ENCODE assay signal across 16 mouse cellular contexts in the genomic region with DNA sequence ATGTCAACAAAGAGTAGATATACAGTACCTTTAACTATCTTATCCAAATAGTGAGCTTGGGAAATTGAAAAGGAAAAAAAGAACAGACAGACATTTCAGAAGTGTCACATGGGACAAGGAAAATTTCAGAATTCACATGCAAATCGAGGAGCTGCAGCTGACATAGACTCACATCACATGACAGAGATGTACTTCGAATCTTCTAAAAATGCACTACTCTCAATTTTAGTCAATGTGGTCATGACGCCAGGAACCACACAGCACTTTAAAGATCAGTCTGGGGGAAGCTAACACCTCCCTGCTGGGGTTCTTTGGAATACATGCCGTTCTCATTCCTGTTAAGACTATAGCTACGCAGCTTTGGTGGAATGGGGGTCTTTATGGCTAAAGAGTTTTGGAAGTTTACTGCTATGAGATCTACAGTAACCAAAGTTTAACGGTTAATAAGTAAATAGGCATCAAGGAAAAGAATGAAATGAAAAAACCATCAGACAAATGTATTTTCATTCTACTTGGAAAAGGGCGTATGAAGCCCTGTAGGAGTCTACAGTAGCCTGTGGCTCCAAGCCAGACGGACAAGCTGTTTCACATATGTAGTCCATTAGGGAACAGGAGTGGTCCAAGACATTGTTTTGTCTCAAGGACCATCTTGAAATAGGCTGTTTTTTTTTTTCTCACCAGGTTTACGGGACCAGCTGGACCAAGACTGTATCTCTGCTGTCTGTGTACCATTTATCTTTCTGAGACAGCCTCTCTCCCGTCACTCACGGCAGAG.
DNase-seq lines count a peak whose midpoint lies in the region; ATAC-seq and TF ChIP-seq lines count a peak whose summit lies in the region.
"Had no signal": no experiment of that assay in that cellular context is flagged by ENCODE, and none has a peak within 500 bp of the region (broad histone marks: within the 10 kb centered on the region; RNA-seq: fewer than 3 reads in every experiment).

No protein-coding gene starts in this region.

- DNase-seq in forebrain, embryonic 10.5 days (ENCODE audit: extremely low spot score, low spot score) = no peak
- DNase-seq in CH12.LX (ENCODE audit: extremely low read depth) = peak; percentile 35
- DNase-seq in forebrain, postnatal 0 days = peak; percentile 48
- no peak for DNase-seq in Muller cell, postnatal 12 days (ENCODE audit: inconsistent ontology term)
- DNase-seq: kidney, adult 2 months; layer of hippocampus, adult 9-11 months had no signal

- TF ChIP-seq RAD21 in CH12.LX (IDR thresholded peaks at IDR 0.05; ENCODE audit: low read depth, low read length) = no peak

- WGBS in forebrain, embryonic 13.5 days = 78% methylated on average over 11 of the region's 11 CpGs
- WGBS in forebrain, embryonic 10.5 days = 92% methylated on average over 11 of the region's 11 CpGs
- WGBS in hindbrain, embryonic 15.5 days = 59% methylated on average over 11 of the region's 11 CpGs
- 65% methylated on average over 11 of the region's 11 CpGs for WGBS in hindbrain, embryonic 13.5 days
- WGBS in forebrain, postnatal 0 days = 44% methylated on average over 11 of the region's 11 CpGs

- peak; percentile 19; the same call in 1 of the 2 replicates for ATAC-seq in forebrain, embryonic 13.5 days
- ATAC-seq in hindbrain, embryonic 15.5 days (ENCODE audit: low FRiP score, low read depth) = no peak
- ATAC-seq in hindbrain, embryonic 13.5 days (ENCODE audit: low FRiP score) = no peak
- ATAC-seq in forebrain, postnatal 0 days = peak; percentile 59; the same call in 1 of the 2 replicates
- ATAC-seq in monocyte, adult 5-6 weeks (replicated peaks; ENCODE audit: insufficient number of reproducible peaks, low FRiP score, low TSS enrichment, poor library complexity, severe bottlenecking) = no peak
- ATAC-seq: CD4-positive, CD25-positive, alpha-beta regulatory T cell, adult 4 months; Patski had no signal

- TF ChIP-seq CTCF in CH12.LX (conservative IDR thresholded peaks at IDR 0.05 in 1 of 2, IDR thresholded peaks at IDR 0.05 in 1 of 2; ENCODE audit: low read depth in 2 of 2, low read length in 2 of 2) = no peak
- TF ChIP-seq CTCF in forebrain, postnatal 0 days (IDR thresholded peaks at IDR 0.05; ENCODE audit: low read depth) = no peak

- dilution Hi-C loops in CH12.LX (cut with MboI; ENCODE audit: extremely low pct_ligation_motif_present, extremely low pct_unique_long_range_greater_than_20kb, low sequenced_read_pairs) = no loop called here

- H3K4me2 ChIP-seq in forebrain, embryonic 13.5 days = no peak overlapping the region
- 0 out of 2 replicates have a peak overlapping the region, but pooled peaks have one; percentile 23 for H3K4me2 ChIP-seq in hindbrain, embryonic 15.5 days
- H3K4me2 ChIP-seq in hindbrain, embryonic 13.5 days = no peak overlapping the region
- H3K4me2 ChIP-seq in CH12.LX (ENCODE audit: insufficient read depth, low read depth, poor library complexity, severe bottlenecking) = no peak overlapping the region
- H3K4me2 ChIP-seq in forebrain, postnatal 0 days (ENCODE audit: low read depth) = no peak overlapping the region
- H3K4me2 ChIP-seq: embryonic facial prominence, embryonic 15.5 days; limb, embryonic 15.5 days; midbrain, embryonic 12.5 days; neural tube, embryonic 13.5 days had no signal

- H3K27me3 ChIP-seq in forebrain, embryonic 13.5 days = no peaks in the 10 kb centered on the region
- H3K27me3 ChIP-seq in forebrain, embryonic 10.5 days (ENCODE audit: poor library complexity, severe bottlenecking) = no peaks in the 10 kb centered on the region
- H3K27me3 ChIP-seq in hindbrain, embryonic 15.5 days = no peaks in the 10 kb centered on the region
- no peaks in the 10 kb centered on the region for H3K27me3 ChIP-seq in hindbrain, embryonic 13.5 days
- H3K27me3 ChIP-seq in CH12.LX (replicated peaks) = no peaks in the 10 kb centered on the region
- H3K27me3 ChIP-seq in forebrain, postnatal 0 days (ENCODE audit: insufficient read depth, low read length) = no peaks in the 10 kb centered on the region
- H3K27me3 ChIP-seq: embryonic facial prominence, embryonic 15.5 days; limb, embryonic 15.5 days; neural tube, embryonic 13.5 days had no signal

- no peak overlapping the region for H3K9ac ChIP-seq in forebrain, embryonic 13.5 days
- H3K9ac ChIP-seq in hindbrain, embryonic 15.5 days = no peak overlapping the region
- no peak overlapping the region for H3K9ac ChIP-seq in hindbrain, embryonic 13.5 days
- no peak overlapping the region for H3K9ac ChIP-seq in CH12.LX (ENCODE audit: insufficient read depth, low read depth)
- no peak overlapping the region for H3K9ac ChIP-seq in forebrain, postnatal 0 days
- H3K9ac ChIP-seq: embryonic facial prominence, embryonic 15.5 days; limb, embryonic 15.5 days; midbrain, embryonic 12.5 days; neural tube, embryonic 13.5 days had no signal

- peaks cover 51% of the 10 kb centered on the region for H3K4me1 ChIP-seq in forebrain, embryonic 13.5 days
- peaks cover 28% of the 10 kb centered on the region for H3K4me1 ChIP-seq in forebrain, embryonic 10.5 days
- H3K4me1 ChIP-seq in hindbrain, embryonic 15.5 days (replicated peaks) = peaks cover 39% of the 10 kb centered on the region
- H3K4me1 ChIP-seq in hindbrain, embryonic 13.5 days (replicated peaks) = peaks cover 44% of the 10 kb centered on the region
- H3K4me1 ChIP-seq in CH12.LX (ENCODE audit: control insufficient read depth in 1 of 2, insufficient read depth in 2 of 2) = no peaks in the 10 kb centered on the region
- peaks cover 37% of the 10 kb centered on the region for H3K4me1 ChIP-seq in forebrain, postnatal 0 days (ENCODE audit: insufficient read depth)

- peak overlapping the region; percentile 10; the same call in 1 of the 2 replicates for H3K27ac ChIP-seq in forebrain, embryonic 13.5 days
- H3K27ac ChIP-seq in forebrain, embryonic 10.5 days = no peak overlapping the region
- H3K27ac ChIP-seq in hindbrain, embryonic 15.5 days (replicated peaks) = no peak overlapping the region
- no peak overlapping the region for H3K27ac ChIP-seq in hindbrain, embryonic 13.5 days
- H3K27ac ChIP-seq in CH12.LX (ENCODE audit: insufficient read depth, low read depth) = no peak overlapping the region
- no peak overlapping the region for H3K27ac ChIP-seq in forebrain, postnatal 0 days (ENCODE audit: low read depth, low read length)
- H3K27ac ChIP-seq: embryonic facial prominence, embryonic 15.5 days; limb, embryonic 15.5 days; midbrain, embryonic 12.5 days; neural tube, embryonic 13.5 days had no signal

- no peaks in the 10 kb centered on the region for H3K79me2 ChIP-seq in CH12.LX (replicated peaks; ENCODE audit: control insufficient read depth, extremely low read depth, insufficient read depth, poor library complexity, severe bottlenecking)

- in situ Hi-C loops in CH12.LX (cut with MboI; ENCODE audit: low pct_ligation_motif_present, low pct_unique_long_range_greater_than_20kb, low sequenced_read_pairs) = no loop called here

- no peaks in the 10 kb centered on the region for H3K9me3 ChIP-seq in forebrain, embryonic 13.5 days (replicated peaks)
- no peaks in the 10 kb centered on the region for H3K9me3 ChIP-seq in forebrain, embryonic 10.5 days
- H3K9me3 ChIP-seq in hindbrain, embryonic 15.5 days = no peaks in the 10 kb centered on the region
- H3K9me3 ChIP-seq in hindbrain, embryonic 13.5 days = no peaks in the 10 kb centered on the region
- peaks cover 62% of the 10 kb centered on the region for H3K9me3 ChIP-seq in CH12.LX (replicated peaks; ENCODE audit: low read length)
- no peaks in the 10 kb centered on the region for H3K9me3 ChIP-seq in forebrain, postnatal 0 days (ENCODE audit: low read length)
- H3K9me3 ChIP-seq: embryonic facial prominence, embryonic 15.5 days; limb, embryonic 15.5 days; midbrain, embryonic 12.5 days; neural tube, embryonic 13.5 days had no signal

- no peak overlapping the region for H3K4me3 ChIP-seq in forebrain, embryonic 13.5 days
- no peak overlapping the region for H3K4me3 ChIP-seq in forebrain, embryonic 10.5 days
- H3K4me3 ChIP-seq in hindbrain, embryonic 15.5 days = no peak overlapping the region
- no peak overlapping the region for H3K4me3 ChIP-seq in hindbrain, embryonic 13.5 days
- H3K4me3 ChIP-seq in CH12.LX (replicated peaks in 1 of 3; ENCODE audit: low read depth in 2 of 3, low read length in 2 of 3, poor library complexity in 1 of 3) = no peak overlapping the region
- H3K4me3 ChIP-seq in forebrain, postnatal 0 days (ENCODE audit: low read depth, low read length) = no peak overlapping the region
- H3K4me3 ChIP-seq: embryonic facial prominence, embryonic 15.5 days; limb, embryonic 15.5 days; midbrain, embryonic 12.5 days; neural tube, embryonic 13.5 days had no signal

- no peaks in the 10 kb centered on the region for H3K36me3 ChIP-seq in forebrain, embryonic 13.5 days (ENCODE audit: poor library complexity, severe bottlenecking)
- peaks cover 40% of the 10 kb centered on the region for H3K36me3 ChIP-seq in forebrain, embryonic 10.5 days (replicated peaks)
- no peaks in the 10 kb centered on the region for H3K36me3 ChIP-seq in hindbrain, embryonic 15.5 days
- 0 out of 2 replicates have a peak, but pooled peaks cover 5% of the 10 kb centered on the region for H3K36me3 ChIP-seq in hindbrain, embryonic 13.5 days
- H3K36me3 ChIP-seq in CH12.LX (replicated peaks in 1 of 2; ENCODE audit: control insufficient read depth in 1 of 2, insufficient read depth in 1 of 2, low read length in 1 of 2) = no peaks in the 10 kb centered on the region
- H3K36me3 ChIP-seq in forebrain, postnatal 0 days (ENCODE audit: insufficient read depth) = no peaks in the 10 kb centered on the region
- H3K36me3 ChIP-seq: limb, embryonic 15.5 days; midbrain, embryonic 12.5 days; neural tube, embryonic 13.5 days had no signal

- TF ChIP-seq EP300 in CH12.LX (IDR thresholded peaks at IDR 0.05; ENCODE audit: low read length) = peak; percentile 60

- no peak for TF ChIP-seq POLR2A in CH12.LX (IDR thresholded peaks at IDR 0.05; ENCODE audit: low read depth, low read length)

TF ChIP-seq in CH12.LX, 34 proteins besides CTCF, POLR2A, EP300 and RAD21 (continues in another document):
- no peak for TF ChIP-seq RCOR1 (conservative IDR thresholded peaks at IDR 0.05; ENCODE audit: low read depth, low read length)
- TF ChIP-seq NRF1 (IDR thresholded peaks at IDR 0.05; ENCODE audit: low read depth, low read length) = no peak
- TF ChIP-seq KAT2A (IDR thresholded peaks at IDR 0.05; ENCODE audit: insufficient replicate concordance, low read length) = no peak
- no peak for TF ChIP-seq MAFK (IDR thresholded peaks at IDR 0.05; ENCODE audit: insufficient replicate concordance, low read length)
- TF ChIP-seq POLR2AphosphoS2 (IDR thresholded peaks at IDR 0.05; ENCODE audit: low read depth, low read length) = no peak
- no peak for TF ChIP-seq ZC3H11A (IDR thresholded peaks at IDR 0.05; ENCODE audit: low read depth, low read length)
- peak; percentile 19; the same call in 1 of the 2 replicates for TF ChIP-seq MAX (IDR thresholded peaks at IDR 0.05; ENCODE audit: low read length)
- TF ChIP-seq MYC (IDR thresholded peaks at IDR 0.05; ENCODE audit: low read depth, low read length) = no peak
- peak; percentile 58; the same call in 1 of the 2 replicates for TF ChIP-seq IRF4 (IDR thresholded peaks at IDR 0.05; ENCODE audit: low read depth, low read length)
- TF ChIP-seq USF2 (conservative IDR thresholded peaks at IDR 0.05; ENCODE audit: low read depth, low read length) = 0 out of 2 replicates have a peak, but pooled peaks have one; percentile 16
- TF ChIP-seq JUN (IDR thresholded peaks at IDR 0.05; ENCODE audit: insufficient read depth, low read depth, low read length) = no peak

Comparison
In these comparisons a context has a peak if more than half of its experiments do, and no peak if none do; other contexts are left out.
1. DNase-seq: peak in CH12.LX (single experiment) and forebrain, postnatal 0 days (single experiment); none in forebrain, embryonic 10.5 days (single experiment) and Muller cell, postnatal 12 days (single experiment).
2. ATAC-seq: peak in forebrain, embryonic 13.5 days (single experiment) and forebrain, postnatal 0 days (single experiment); none in hindbrain, embryonic 15.5 days (single experiment), hindbrain, embryonic 13.5 days (single experiment) and monocyte, adult 5-6 weeks (single experiment).